Mouse (Mus musculus) testis, adult 2 months (tissue): ENCODE measurements around the gene Spon1. TPM values are rescaled to one million over a fixed set of nuclear protein-coding genes. Genes with fewer than 3 reads are reported as not detected.

Experiments used
- H3K27ac ChIP-seq: fragments of 200-500 bp; 2 replicates; pipeline ENCODE4 v1.5.1; 2012; ENCODE audit warnings: low read depth, low read length; ENCODE audit not compliant: control insufficient read depth, insufficient read depth
- H3K27me3 ChIP-seq: fragments of 200-500 bp; 2 replicates; pipeline ENCODE4 v1.6.1; 2012; ENCODE audit warnings: mild to moderate bottlenecking, low read length, moderate library complexity; ENCODE audit not compliant: control insufficient read depth, insufficient read depth
- H3K36me3 ChIP-seq: fragments of 200-500 bp; 2 replicates; pipeline ENCODE4 v1.6.1; 2012; ENCODE audit warnings: mild to moderate bottlenecking, low read length; ENCODE audit not compliant: control insufficient read depth, insufficient read depth
- H3K4me1 ChIP-seq: fragments of 200-500 bp; 2 replicates; pipeline ENCODE4 v1.6.1; 2012; ENCODE audit warnings: low read length; ENCODE audit not compliant: control insufficient read depth, insufficient read depth
- H3K4me3 ChIP-seq: fragments of 200-500 bp; 2 replicates; pipeline ENCODE4 v1.5.1; 2012; ENCODE audit warnings: low read depth, mild to moderate bottlenecking, low read length, moderate library complexity, mixed read lengths; ENCODE audit not compliant: control insufficient read depth
- CTCF ChIP-seq: fragments of 200-500 bp; IDR thresholded peaks from 2 replicates; pipeline ENCODE4 v1.5.1; 2012; ENCODE audit warnings: low read depth, mild to moderate bottlenecking, inconsistent platforms, low read length, moderate library complexity; ENCODE audit not compliant: control insufficient read depth, insufficient read depth, insufficient replicate concordance
- POLR2A ChIP-seq: fragments of 200-500 bp; IDR thresholded peaks from 2 replicates; pipeline ENCODE4 v1.6.1; 2012; ENCODE audit warnings: low read depth, mild to moderate bottlenecking, inconsistent platforms, low read length, moderate library complexity; ENCODE audit not compliant: control insufficient read depth
- polyA plus RNA-seq: library from polyadenylated mRNA; depleted of rRNA; stranded (reverse); fragments of >200 nt; gene quantifications from 2 replicates; pipeline ENCODE4 v1.2.3, GENCODE M21; 2012; rRNA removed

The Spon1 gene
- polyA plus RNA-seq, result 3.6 and 4.2 TPM in 2 replicates

- peaks cover 4% of the 10 kb centered on the region for H3K4me1 ChIP-seq
- no peak for TF ChIP-seq CTCF
- TF ChIP-seq POLR2A, result no peak; the same call in 1 of the 2 replicates
- H3K27me3 ChIP-seq, result no peaks in the 10 kb centered on the region
These were observed at the start of gene Spon1 for GRCm38 (mm10) chr7:113765667-113766497. Gene Spon1 (plus strand): TSS chr7:113765998.

GRCm38 (mm10) chr7:113721994-113722393, 43.8 kb upstream of the Spon1 start:
- TF ChIP-seq CTCF (no peak), POLR2A (no peak)
- no peaks in the 10 kb centered on the region for H3K27me3 ChIP-seq
- no peaks in the 10 kb centered on the region for H3K36me3 ChIP-seq
- H3K4me3 ChIP-seq, result no peak overlapping the region
- no peaks in the 10 kb centered on the region for H3K4me1 ChIP-seq
- no peak overlapping the region for H3K27ac ChIP-seq

More at GRCm38 (mm10) chr7:113765667-113766497, at the start of gene Spon1:
- peak within 1 kb of the TSS; percentile 73 for H3K4me3 ChIP-seq
- H3K27ac ChIP-seq, result no peak within 1 kb of the TSS
- no peaks in the 10 kb centered on the region for H3K36me3 ChIP-seq

- no peaks in the 10 kb centered on the region for H3K36me3 ChIP-seq
- TF ChIP-seq CTCF, result no peak
- no peak for TF ChIP-seq POLR2A
- H3K4me3 ChIP-seq, result no peak overlapping the region
- H3K27me3 ChIP-seq, result no peaks in the 10 kb centered on the region
- no peak overlapping the region for H3K27ac ChIP-seq
- no peaks in the 10 kb centered on the region for H3K4me1 ChIP-seq
These were observed 41.9 kb upstream of the Spon1 start for GRCm38 (mm10) chr7:113723905-113724304.

GRCm38 (mm10) chr7:113727999-113728713, 37.6 kb upstream of the Spon1 start:
- no peaks in the 10 kb centered on the region for H3K27me3 ChIP-seq
- no peak overlapping the region for H3K27ac ChIP-seq
- H3K4me1 ChIP-seq, result no peaks in the 10 kb centered on the region
- TF ChIP-seq CTCF (no peak), POLR2A (no peak)
- no peaks in the 10 kb centered on the region for H3K36me3 ChIP-seq
- no peak overlapping the region for H3K4me3 ChIP-seq

GRCm38 (mm10) chr7:113728926-113729325, 36.9 kb upstream of the Spon1 start:
- H3K4me3 ChIP-seq, result no peak overlapping the region
- no peaks in the 10 kb centered on the region for H3K4me1 ChIP-seq
- no peaks in the 10 kb centered on the region for H3K36me3 ChIP-seq
- H3K27ac ChIP-seq, result no peak overlapping the region
- TF ChIP-seq POLR2A (no peak), CTCF (no peak)
- no peaks in the 10 kb centered on the region for H3K27me3 ChIP-seq

GRCm38 (mm10) chr7:113730406-113731247, 35.2 kb upstream of the Spon1 start:
- Histone ChIP-seq H3K4me1 (no peaks in the 10 kb centered on the region), H3K27me3 (no peaks in the 10 kb centered on the region), H3K36me3 (no peaks in the 10 kb centered on the region), H3K27ac (no peak overlapping the region), H3K4me3 (no peak overlapping the region)
- no peak for TF ChIP-seq CTCF
- TF ChIP-seq POLR2A, result no peak
